In genomic region chr13:103196307-103196706, GRCm38 (mm10) we compare ENCODE assay signal across 20 mouse cellular contexts.
A peak's percentile ranks its signal among the peaks of the same experiment; 100 is the strongest.
DNase-seq lines count a peak whose midpoint lies in the region; ATAC-seq and TF ChIP-seq lines count a peak whose summit lies in the region.
"Had no signal": no experiment of that assay in that cellular context is flagged by ENCODE, and none has a peak within 500 bp of the region (broad histone marks: within the 10 kb centered on the region; RNA-seq: fewer than 3 reads in every experiment).

No protein-coding gene starts in this region.

- H3K36me3 ChIP-seq in heart, embryonic 16.5 days (ENCODE audit: control insufficient read depth, insufficient read depth) = no peaks in the 10 kb centered on the region
- H3K36me3 ChIP-seq: limb, embryonic 15.5 days; midbrain, embryonic 13.5 days had no signal

- TF ChIP-seq CTCF in layer of hippocampus, adult 2 months (conservative IDR thresholded peaks at IDR 0.05) = 0 out of 2 replicates have a peak, but pooled peaks have one; percentile 13

- intact Hi-C loops in heart, postnatal 10 days (cut with DNase I) = loop anchor here (5.0 kb wide), 2 partner anchors 116 to 446 kb away; no protein-coding TSS in a partner anchor

- H3K9ac ChIP-seq in heart, embryonic 16.5 days (ENCODE audit: low read length) = no peak overlapping the region
- H3K9ac ChIP-seq: forebrain, embryonic 13.5 days; limb, embryonic 15.5 days; midbrain, embryonic 13.5 days had no signal

- ATAC-seq in heart, embryonic 16.5 days (replicated peaks; ENCODE audit: extremely low read depth, insufficient read depth, low FRiP score) = peak; percentile 28; the same call in 1 of the 2 replicates
- ATAC-seq in hematopoietic stem cell, adult 5-6 weeks (replicated peaks in 1 of 2; ENCODE audit: insufficient read depth in 1 of 2, low FRiP score in 2 of 2, low TSS enrichment in 1 of 2, low read depth in 1 of 2, poor library complexity in 2 of 2, severe bottlenecking in 2 of 2) = peak; percentile 42 to 48; a peak in 1 of 4 replicates
- ATAC-seq: forebrain, embryonic 13.5 days; hindbrain, embryonic 16.5 days; midbrain, embryonic 13.5 days had no signal

- WGBS in heart, embryonic 16.5 days = 60% methylated on average over 5 of the region's 5 CpGs

- no peak overlapping the region for H3K4me2 ChIP-seq in heart, embryonic 16.5 days (ENCODE audit: low read depth, low read length)
- H3K4me2 ChIP-seq: forebrain, embryonic 13.5 days; limb, embryonic 15.5 days; midbrain, embryonic 13.5 days had no signal

- H3K9me3 ChIP-seq in heart, embryonic 16.5 days (replicated peaks; ENCODE audit: control insufficient read depth, low read length) = no peaks in the 10 kb centered on the region
- H3K9me3 ChIP-seq: forebrain, embryonic 13.5 days; limb, embryonic 15.5 days; midbrain, embryonic 13.5 days had no signal

- no peaks in the 10 kb centered on the region for H3K4me1 ChIP-seq in heart, embryonic 16.5 days (ENCODE audit: control insufficient read depth, insufficient read depth, low read length)
- H3K4me1 ChIP-seq: forebrain, embryonic 13.5 days; limb, embryonic 15.5 days had no signal

- peak; percentile 35 for DNase-seq in embryo, embryonic 10 days (ENCODE audit: low spot score)
- DNase-seq in embryo, embryonic 11 days = no peak
- no peak for DNase-seq in heart, postnatal 10 days
- no peak for DNase-seq in layer of hippocampus, adult 2 months (ENCODE audit: low spot score in 2 of 2)
- no peak for DNase-seq in layer of hippocampus, adult 11-12 months (ENCODE audit: low spot score)
- no peak for DNase-seq in left cerebral cortex, adult 9 months (ENCODE audit: low spot score in 2 of 2)
- DNase-seq: adrenal gland, postnatal 25 days; cerebellum, adult 2 months; kidney, adult 8-10 months; layer of hippocampus, adult 9-11 months; lung, adult 18-20 months; retina, postnatal 1 day; right cerebral cortex, postnatal 4 days; thymus, postnatal 25 days had no signal

- H3K27ac ChIP-seq in heart, embryonic 16.5 days (ENCODE audit: low read length) = no peak overlapping the region
- no peak overlapping the region for H3K27ac ChIP-seq in layer of hippocampus, adult 2 months
- H3K27ac ChIP-seq: forebrain, embryonic 13.5 days; limb, embryonic 15.5 days; midbrain, embryonic 13.5 days had no signal

- no peak overlapping the region for H3K4me3 ChIP-seq in heart, embryonic 16.5 days (ENCODE audit: low read length)
- no peak overlapping the region for H3K4me3 ChIP-seq in layer of hippocampus, adult 2 months
- H3K4me3 ChIP-seq: forebrain, embryonic 13.5 days; limb, embryonic 15.5 days; midbrain, embryonic 13.5 days had no signal

- H3K27me3 ChIP-seq in heart, embryonic 16.5 days (ENCODE audit: control insufficient read depth, insufficient read depth, low read length) = no peaks in the 10 kb centered on the region
- H3K27me3 ChIP-seq: forebrain, embryonic 13.5 days; limb, embryonic 15.5 days; midbrain, embryonic 13.5 days had no signal
